Mouse (Mus musculus): ENCODE results near the gene Tbc1d5. TPM values are rescaled to one million over a fixed set of nuclear protein-coding genes. Genes with fewer than 3 reads are reported as not detected.

Tbc1d5 gene
- polyA plus RNA-seq, 1 experiment: 11.2 TPM

DNA sequence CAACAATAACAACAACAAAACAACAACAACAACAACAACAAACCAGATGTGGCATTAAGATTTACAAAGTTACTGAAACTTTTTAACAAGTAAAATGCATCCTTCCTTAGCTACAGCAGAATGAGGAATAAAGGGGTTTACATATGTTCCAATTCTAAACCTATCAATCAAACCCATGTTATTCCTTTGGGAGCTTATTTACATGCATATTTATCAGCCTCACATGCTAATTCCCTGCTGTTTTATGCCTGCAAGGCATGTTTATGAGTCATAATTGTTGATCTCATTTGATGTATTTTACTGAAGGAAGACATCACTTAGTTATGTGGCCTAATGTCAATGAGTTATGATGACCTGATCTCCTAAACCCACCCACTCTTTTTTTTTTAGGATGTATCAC, 176.0 kb downstream of the Tbc1d5 start:
- H3K4me1 ChIP-seq (ENCODE audit: control insufficient read depth, insufficient read depth, low read length): no peaks in the 10 kb centered on the region
- no peak for DNase-seq
- H3K36me3 ChIP-seq (ENCODE audit: control insufficient read depth, insufficient read depth, low read length): no peaks in the 10 kb centered on the region
- H3K4me3 ChIP-seq (ENCODE audit: insufficient read depth, low read depth, low read length): no peak overlapping the region
- no peak overlapping the region for H3K27ac ChIP-seq (ENCODE audit: insufficient read depth, low read depth, low read length)
- no peaks in the 10 kb centered on the region for H3K27me3 ChIP-seq (replicated peaks; ENCODE audit: control insufficient read depth, insufficient read depth, low read length)
- TF ChIP-seq POLR2A (IDR thresholded peaks at IDR 0.05; ENCODE audit: low read depth, low read length) (no peak), CTCF (conservative IDR thresholded peaks at IDR 0.05; ENCODE audit: insufficient read depth, insufficient read length, low read depth, low read length) (no peak)

- 58% methylated on average over 1 of the region's 1 CpGs for WGBS
- Histone ChIP-seq H3K27me3 (replicated peaks; ENCODE audit: control insufficient read depth, insufficient read depth, low read length) (no peaks in the 10 kb centered on the region), H3K36me3 (ENCODE audit: control insufficient read depth, insufficient read depth, low read length) (no peaks in the 10 kb centered on the region), H3K4me1 (ENCODE audit: control insufficient read depth, insufficient read depth, low read length) (no peaks in the 10 kb centered on the region), H3K4me3 (ENCODE audit: insufficient read depth, low read depth, low read length) (no peak overlapping the region), H3K27ac (ENCODE audit: insufficient read depth, low read depth, low read length) (no peak overlapping the region)
- DNase-seq: no peak
- no peak for TF ChIP-seq POLR2A (IDR thresholded peaks at IDR 0.05; ENCODE audit: low read depth, low read length)
- no peak for TF ChIP-seq CTCF (conservative IDR thresholded peaks at IDR 0.05; ENCODE audit: insufficient read depth, insufficient read length, low read depth, low read length)
These were observed 180.9 kb downstream of the Tbc1d5 start for GRCm38 (mm10) chr17:50998216-50998615.

DNA sequence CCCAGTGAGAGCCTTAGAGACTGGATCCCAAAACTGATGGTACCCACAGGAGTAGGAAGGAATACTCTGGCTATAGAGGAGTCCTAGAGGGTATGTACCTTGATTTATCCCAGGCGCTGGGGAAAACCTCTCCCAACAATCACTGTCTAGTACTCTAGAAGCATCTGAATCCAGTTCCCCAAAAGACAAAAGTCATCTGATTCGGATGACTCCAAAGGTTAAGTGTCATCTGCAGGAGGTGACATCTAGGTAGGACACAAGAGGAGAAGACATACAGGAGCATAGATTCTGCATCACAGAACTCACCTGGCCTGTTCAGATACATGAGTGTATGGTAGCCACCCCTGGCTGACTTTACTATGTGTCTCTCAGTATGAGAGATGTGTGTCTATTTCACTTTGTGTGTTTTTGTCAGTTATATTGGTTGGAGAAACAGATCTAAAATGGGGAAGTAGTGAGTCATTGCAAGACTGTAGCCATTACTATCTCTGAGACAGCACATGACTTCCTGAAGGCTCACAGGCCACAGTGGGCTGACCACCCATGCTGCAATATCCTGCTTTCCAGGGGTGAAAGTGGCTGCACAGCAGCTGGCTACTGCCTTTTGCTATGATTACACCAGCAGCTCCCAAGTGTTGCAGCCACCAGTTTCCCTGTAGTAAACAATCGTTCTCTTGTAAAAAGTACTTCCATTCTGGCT, 185.7 kb downstream of the Tbc1d5 start:
- H3K4me3 ChIP-seq (ENCODE audit: insufficient read depth, low read depth, low read length): no peak overlapping the region
- 82% methylated on average over 3 of the region's 3 CpGs for WGBS
- H3K27me3 ChIP-seq (replicated peaks; ENCODE audit: control insufficient read depth, insufficient read depth, low read length): no peaks in the 10 kb centered on the region
- H3K27ac ChIP-seq (ENCODE audit: insufficient read depth, low read depth, low read length): no peak overlapping the region
- TF ChIP-seq POLR2A (IDR thresholded peaks at IDR 0.05; ENCODE audit: low read depth, low read length) (no peak), CTCF (conservative IDR thresholded peaks at IDR 0.05; ENCODE audit: insufficient read depth, insufficient read length, low read depth, low read length) (no peak)
- DNase-seq: peak; percentile 40
- H3K36me3 ChIP-seq (ENCODE audit: control insufficient read depth, insufficient read depth, low read length): no peaks in the 10 kb centered on the region
- no peaks in the 10 kb centered on the region for H3K4me1 ChIP-seq (ENCODE audit: control insufficient read depth, insufficient read depth, low read length)

DNA sequence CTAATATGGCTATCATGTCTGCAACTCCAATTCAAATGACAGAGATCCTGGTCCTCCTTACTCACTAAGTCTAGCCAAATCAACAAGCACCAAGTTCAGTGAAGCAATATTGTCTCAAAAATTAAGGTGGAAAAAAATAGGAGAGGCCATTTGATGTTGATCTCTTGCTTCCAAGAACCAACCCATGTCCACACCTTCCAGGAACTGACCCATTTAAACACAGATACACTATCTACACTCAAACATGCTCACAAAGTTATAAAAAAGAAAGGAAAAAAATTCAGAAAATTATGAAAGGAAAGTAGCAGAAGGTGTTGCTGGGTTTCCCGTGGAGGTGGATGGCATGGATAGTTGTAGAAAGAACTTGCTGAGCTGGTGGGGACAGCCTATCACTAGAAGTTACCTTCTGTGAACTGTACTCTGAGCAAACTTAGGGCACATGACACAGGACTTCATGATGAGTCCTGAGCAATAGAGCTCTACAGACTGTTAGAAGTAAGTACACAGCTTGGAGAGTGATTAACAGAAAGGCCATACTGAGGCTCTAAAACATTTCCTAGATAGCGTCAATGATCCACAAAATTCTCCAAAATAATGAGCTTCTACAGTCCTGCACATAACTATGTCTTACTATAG, 188.3 kb downstream of the Tbc1d5 start:
- TF ChIP-seq CTCF (conservative IDR thresholded peaks at IDR 0.05; ENCODE audit: insufficient read depth, insufficient read length, low read depth, low read length) (no peak), POLR2A (IDR thresholded peaks at IDR 0.05; ENCODE audit: low read depth, low read length) (no peak)
- no peaks in the 10 kb centered on the region for H3K36me3 ChIP-seq (ENCODE audit: control insufficient read depth, insufficient read depth, low read length)
- H3K4me3 ChIP-seq (ENCODE audit: insufficient read depth, low read depth, low read length): no peak overlapping the region
- H3K27ac ChIP-seq (ENCODE audit: insufficient read depth, low read depth, low read length): no peak overlapping the region
- no peaks in the 10 kb centered on the region for H3K27me3 ChIP-seq (replicated peaks; ENCODE audit: control insufficient read depth, insufficient read depth, low read length)
- WGBS: 98% methylated on average over 2 of the region's 2 CpGs
- H3K4me1 ChIP-seq (ENCODE audit: control insufficient read depth, insufficient read depth, low read length): no peaks in the 10 kb centered on the region
- DNase-seq: no peak

DNA sequence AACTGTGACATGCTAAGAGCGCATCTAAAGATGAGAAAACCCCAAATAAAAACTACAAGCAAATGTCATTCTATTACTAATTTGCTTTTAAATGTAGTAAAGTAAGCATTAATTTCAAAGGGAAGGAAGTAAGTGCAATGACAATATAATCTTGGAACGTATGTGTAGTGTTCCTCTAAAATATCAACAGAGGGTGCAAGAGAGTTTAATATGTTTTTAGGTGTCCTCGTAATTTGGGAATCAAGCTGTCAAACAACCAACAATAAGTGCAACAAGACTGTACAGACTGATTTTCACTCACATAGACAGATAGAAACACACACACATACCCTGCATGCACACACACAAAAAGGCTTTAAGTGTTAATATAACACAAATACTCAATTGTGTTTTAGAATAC, 191.2 kb downstream of the Tbc1d5 start:
- H3K27ac ChIP-seq (ENCODE audit: insufficient read depth, low read depth, low read length): no peak overlapping the region
- H3K36me3 ChIP-seq (ENCODE audit: control insufficient read depth, insufficient read depth, low read length): no peaks in the 10 kb centered on the region
- 57% methylated on average over 3 of the region's 3 CpGs for WGBS
- no peak for DNase-seq
- no peak overlapping the region for H3K4me3 ChIP-seq (ENCODE audit: insufficient read depth, low read depth, low read length)
- no peaks in the 10 kb centered on the region for H3K27me3 ChIP-seq (replicated peaks; ENCODE audit: control insufficient read depth, insufficient read depth, low read length)
- TF ChIP-seq CTCF (conservative IDR thresholded peaks at IDR 0.05; ENCODE audit: insufficient read depth, insufficient read length, low read depth, low read length): no peak
- TF ChIP-seq POLR2A (IDR thresholded peaks at IDR 0.05; ENCODE audit: low read depth, low read length): no peak
- H3K4me1 ChIP-seq (ENCODE audit: control insufficient read depth, insufficient read depth, low read length): no peaks in the 10 kb centered on the region

- Histone ChIP-seq H3K27ac (ENCODE audit: insufficient read depth, low read depth, low read length) (no peak overlapping the region), H3K36me3 (ENCODE audit: control insufficient read depth, insufficient read depth, low read length) (no peaks in the 10 kb centered on the region), H3K4me1 (ENCODE audit: control insufficient read depth, insufficient read depth, low read length) (no peaks in the 10 kb centered on the region), H3K27me3 (replicated peaks; ENCODE audit: control insufficient read depth, insufficient read depth, low read length) (no peaks in the 10 kb centered on the region), H3K4me3 (ENCODE audit: insufficient read depth, low read depth, low read length) (no peak overlapping the region)
- WGBS: 88% methylated on average over 5 of the region's 5 CpGs
- TF ChIP-seq CTCF (conservative IDR thresholded peaks at IDR 0.05; ENCODE audit: insufficient read depth, insufficient read length, low read depth, low read length): no peak
- TF ChIP-seq POLR2A (IDR thresholded peaks at IDR 0.05; ENCODE audit: low read depth, low read length): no peak
- DNase-seq: no peak
These were observed 197.2 kb downstream of the Tbc1d5 start for GRCm38 (mm10) chr17:50981933-50982332.

GRCm38 (mm10) chr17:50972142-50972541, 207.0 kb downstream of the Tbc1d5 start:
- Histone ChIP-seq H3K27me3 (replicated peaks; ENCODE audit: control insufficient read depth, insufficient read depth, low read length) (no peaks in the 10 kb centered on the region), H3K27ac (ENCODE audit: insufficient read depth, low read depth, low read length) (no peak overlapping the region), H3K36me3 (ENCODE audit: control insufficient read depth, insufficient read depth, low read length) (no peaks in the 10 kb centered on the region), H3K4me1 (ENCODE audit: control insufficient read depth, insufficient read depth, low read length) (no peaks in the 10 kb centered on the region), H3K4me3 (ENCODE audit: insufficient read depth, low read depth, low read length) (no peak overlapping the region)
- 26% methylated on average over 1 of the region's 1 CpGs for WGBS
- DNase-seq: peak; percentile 13
- no peak for TF ChIP-seq POLR2A (IDR thresholded peaks at IDR 0.05; ENCODE audit: low read depth, low read length)
- no peak for TF ChIP-seq CTCF (conservative IDR thresholded peaks at IDR 0.05; ENCODE audit: insufficient read depth, insufficient read length, low read depth, low read length)

Data from kidney, adult 2 months (tissue).